In genomic region chr13:3360503-3361490, GRCm38 (mm10) we compare ENCODE assay signal across 8 mouse cellular contexts.
DNase-seq lines count a peak whose midpoint lies in the region.

No protein-coding gene starts in this region.

- H3K4me3 ChIP-seq in macrophage (ENCODE audit: inconsistent target), result peak overlapping the region; percentile 26

- no peaks in the 10 kb centered on the region for H3K79me2 ChIP-seq in macrophage (ENCODE audit: inconsistent target)

- peak; percentile 47 for DNase-seq in urinary bladder, adult 2 months (ENCODE audit: low spot score)
- DNase-seq in urinary bladder, postnatal 10 days (ENCODE audit: low spot score), result no peak
- peak; percentile 79 for DNase-seq in embryo, embryonic 10 days (ENCODE audit: low spot score)
- peak; percentile 50 for DNase-seq in heart, postnatal 4 days
- peak; percentile 21 for DNase-seq in large intestine, adult 2 months (ENCODE audit: low read depth, low spot score)
- peak; percentile 7 for DNase-seq in right cerebral cortex, postnatal 25 days
- no peak for DNase-seq in natural killer cell, adult 2 months (ENCODE audit: low spot score in 2 of 2)

- no peak overlapping the region for H3K27ac ChIP-seq in macrophage

- H3K36me3 ChIP-seq in macrophage (ENCODE audit: inconsistent target), result no peaks in the 10 kb centered on the region

- WGBS in large intestine, adult 2 months, result 1% methylated on average over 82 of the region's 82 CpGs
- WGBS in macrophage (ENCODE audit: missing documents), result 3% methylated on average over 67 of the region's 82 CpGs

Comparison
In these comparisons a context has a peak if more than half of its experiments do, and no peak if none do; other contexts are left out.
1. DNase-seq: peak in urinary bladder, adult 2 months (single experiment), embryo, embryonic 10 days (single experiment), heart, postnatal 4 days (single experiment), large intestine, adult 2 months (single experiment) and right cerebral cortex, postnatal 25 days (single experiment); none in urinary bladder, postnatal 10 days (single experiment) and natural killer cell, adult 2 months (0 of 2).